Mouse (Mus musculus) E14TG2a.4 (cell line): ENCODE measurements at regions not wholly inside any gene's neighbourhood (a gene's known extent, or its start where the extent isn't known, plus 50 kb on each side); places are given as distances from the start of the nearest gene placed in this dataset.

Source experiments
- CTCF ChIP-seq: conservative IDR thresholded peaks from 2 replicates; pipeline ENCODE4 v1.5.1; 2014; ENCODE audit warnings: low read length
- NANOG ChIP-seq: IDR thresholded peaks from 2 replicates; pipeline ENCODE4 v1.6.1; 2014; ENCODE audit warnings: borderline replicate concordance, low read length, mixed read lengths

GRCm38 (mm10) chr16:53342153-53342552 lies 888.3 kb upstream of the Alcam start:
- TF ChIP-seq CTCF (no peak), NANOG (no peak)
